Mouse (Mus musculus) CH12.LX (cell line): ENCODE data around the gene Tbrg1. TPM values are rescaled to one million over a fixed set of nuclear protein-coding genes. Genes with fewer than 3 reads are reported as not detected.

Experiments used
- DNase-seq: peaks from one replicate; pipeline ENCODE4 v3.0.0-alpha.2; 2013; ENCODE audit errors: extremely low read depth
- H3K27ac ChIP-seq: 2 replicates; pipeline ENCODE4 v1.5.1; 2012; ENCODE audit warnings: low read depth, mild to moderate bottlenecking, control low read depth, moderate library complexity; ENCODE audit not compliant: insufficient read depth
- H3K27me3 ChIP-seq: replicated peaks from 2 replicates; pipeline ENCODE3; 2012; ENCODE audit warnings: inconsistent platforms
- H3K36me3 ChIP-seq, 2 experiments: replicated peaks in 1 of 2; 2 replicates each; pipeline versions ENCODE3 to v1.6.1; 2012; ENCODE audit warnings: inconsistent platforms in 1 of 2, low read length in 1 of 2, mild to moderate bottlenecking in 1 of 2, mixed read lengths in 1 of 2, moderate library complexity in 1 of 2; ENCODE audit not compliant: control insufficient read depth in 1 of 2, insufficient read depth in 1 of 2
- H3K4me1 ChIP-seq, 2 experiments: 2 replicates each; pipeline ENCODE4 v1.6.1; 2012; ENCODE audit warnings: inconsistent platforms in 1 of 2, moderate library complexity in 1 of 2; ENCODE audit not compliant: insufficient read depth in 2 of 2, control insufficient read depth in 1 of 2
- H3K4me2 ChIP-seq: 2 replicates; pipeline ENCODE4 v1.6.1; 2012; ENCODE audit warnings: low read depth, mild to moderate bottlenecking, control low read depth; ENCODE audit not compliant: poor library complexity, insufficient read depth, severe bottlenecking
- H3K4me3 ChIP-seq, 3 experiments: fragments of 150-350 bp in 1 of 3; sonication (generic) in 1 of 3; replicated peaks in 1 of 3; 2 replicates each; pipeline versions ENCODE3 to v1.5.1; 2011 to 2012; ENCODE audit warnings: low read depth in 2 of 3, low read length in 2 of 3, mild to moderate bottlenecking in 2 of 3, moderate library complexity in 2 of 3, control low read depth in 1 of 3, improper control_type of control experiment in 1 of 3, inconsistent platforms in 1 of 3, mixed read lengths in 1 of 3; ENCODE audit not compliant: poor library complexity in 1 of 3
- H3K79me2 ChIP-seq: replicated peaks from 2 replicates; pipeline ENCODE4 v1.6.1; 2012; ENCODE audit warnings: mild to moderate bottlenecking, moderate library complexity; ENCODE audit not compliant: control insufficient read depth, poor library complexity, insufficient read depth, severe bottlenecking; ENCODE audit errors: extremely low read depth
- H3K9ac ChIP-seq: 2 replicates; pipeline ENCODE4 v1.6.1; 2012; ENCODE audit warnings: low read depth, mild to moderate bottlenecking, control low read depth, moderate library complexity; ENCODE audit not compliant: insufficient read depth
- H3K9me3 ChIP-seq: replicated peaks from 2 replicates; pipeline ENCODE3; 2012; ENCODE audit warnings: low read length, inconsistent platforms, mixed read lengths
- BHLHE40 ChIP-seq: IDR thresholded peaks from 2 replicates; pipeline ENCODE4 v1.6.1; 2011; ENCODE audit warnings: mild to moderate bottlenecking, low read depth, low read length, improper control_type of control experiment
- CHD1 ChIP-seq: IDR thresholded peaks from 2 replicates; pipeline ENCODE4 v1.6.1; 2012; ENCODE audit warnings: low read depth, low read length, improper control_type of control experiment, inconsistent platforms
- CHD2 ChIP-seq: IDR thresholded peaks from 2 replicates; pipeline ENCODE4 v1.6.1; 2011; ENCODE audit warnings: low read length, improper control_type of control experiment
- CTCF ChIP-seq, 2 experiments: IDR thresholded peaks in 1 of 2; conservative IDR thresholded peaks in 1 of 2; 2 replicates each; pipeline ENCODE4 v1.5.1; 2011 to 2012; ENCODE audit warnings: low read depth in 2 of 2, low read length in 2 of 2, improper control_type of control experiment in 1 of 2, inconsistent platforms in 1 of 2, mild to moderate bottlenecking in 1 of 2, moderate library complexity in 1 of 2
- E2F4 ChIP-seq: IDR thresholded peaks from 2 replicates; pipeline ENCODE4 v1.6.1; 2011; ENCODE audit warnings: low read depth, low read length, improper control_type of control experiment; ENCODE audit not compliant: insufficient replicate concordance
- ELF1 ChIP-seq: IDR thresholded peaks from 2 replicates; pipeline ENCODE4 v1.6.1; 2014; ENCODE audit warnings: low read depth, mild to moderate bottlenecking, inconsistent platforms, low read length, improper control_type of control experiment
- EP300 ChIP-seq: IDR thresholded peaks from 2 replicates; pipeline ENCODE4 v1.6.1; 2011; ENCODE audit warnings: low read length, improper control_type of control experiment
- ETS1 ChIP-seq: conservative IDR thresholded peaks from 2 replicates; pipeline ENCODE4 v1.6.1; 2012; ENCODE audit warnings: low read depth, mild to moderate bottlenecking, inconsistent platforms, low read length, improper control_type of control experiment, moderate library complexity
- GABPA ChIP-seq: IDR thresholded peaks from 2 replicates; pipeline ENCODE4 v1.6.1; 2012; ENCODE audit warnings: low read depth, low read length, improper control_type of control experiment, inconsistent platforms; ENCODE audit not compliant: insufficient replicate concordance
- IRF4 ChIP-seq: IDR thresholded peaks from 2 replicates; pipeline ENCODE4 v1.6.1; 2014; ENCODE audit warnings: low read depth, mild to moderate bottlenecking, inconsistent platforms, low read length, improper control_type of control experiment
- JUN ChIP-seq: IDR thresholded peaks from 2 replicates; pipeline ENCODE4 v1.6.1; 2011; ENCODE audit warnings: low read depth, mild to moderate bottlenecking, low read length, improper control_type of control experiment, moderate library complexity; ENCODE audit not compliant: insufficient read depth
- JUND ChIP-seq: conservative IDR thresholded peaks from 2 replicates; pipeline ENCODE4 v1.6.1; 2011; ENCODE audit warnings: low read depth, low read length, improper control_type of control experiment
- MAFK ChIP-seq: IDR thresholded peaks from 2 replicates; pipeline ENCODE4 v1.6.1; 2011; ENCODE audit warnings: low read length, improper control_type of control experiment; ENCODE audit not compliant: insufficient replicate concordance
- MAX ChIP-seq: IDR thresholded peaks from 2 replicates; pipeline ENCODE4 v1.6.1; 2011; ENCODE audit warnings: low read length, improper control_type of control experiment
- MAZ ChIP-seq: IDR thresholded peaks from 2 replicates; pipeline ENCODE4 v1.6.1; 2012; ENCODE audit warnings: low read depth, mild to moderate bottlenecking, inconsistent platforms, low read length, improper control_type of control experiment, moderate library complexity
- MEF2A ChIP-seq: IDR thresholded peaks from 2 replicates; pipeline ENCODE4 v1.6.1; 2014; ENCODE audit warnings: low read depth, mild to moderate bottlenecking, inconsistent platforms, low read length, improper control_type of control experiment, borderline replicate concordance
- MYC ChIP-seq: IDR thresholded peaks from 2 replicates; pipeline ENCODE4 v1.6.1; 2011; ENCODE audit warnings: low read depth, mild to moderate bottlenecking, improper control_type of control experiment, low read length
- PAX5 ChIP-seq: IDR thresholded peaks from 2 replicates; pipeline ENCODE4 v1.6.1; 2012; ENCODE audit warnings: low read length, inconsistent platforms, mixed read lengths
- POLR2A ChIP-seq: IDR thresholded peaks from 2 replicates; pipeline ENCODE4 v1.6.1; 2011; ENCODE audit warnings: low read depth, mild to moderate bottlenecking, improper control_type of control experiment, low read length
- SIN3A ChIP-seq: IDR thresholded peaks from 2 replicates; pipeline ENCODE4 v1.6.1; 2012; ENCODE audit warnings: low read length, improper control_type of control experiment, inconsistent platforms
- SMC3 ChIP-seq: IDR thresholded peaks from 2 replicates; pipeline ENCODE4 v1.6.1; 2011; ENCODE audit warnings: low read depth, low read length, improper control_type of control experiment
- TBP ChIP-seq: conservative IDR thresholded peaks from 2 replicates; pipeline ENCODE4 v1.6.1; 2011; ENCODE audit warnings: low read depth, low read length, improper control_type of control experiment
- UBTF ChIP-seq: IDR thresholded peaks from 2 replicates; pipeline ENCODE4 v1.6.1; 2012; ENCODE audit warnings: low read depth, mild to moderate bottlenecking, inconsistent platforms, low read length, improper control_type of control experiment, moderate library complexity
- USF1 ChIP-seq: IDR thresholded peaks from 2 replicates; pipeline ENCODE4 v1.6.1; 2014; ENCODE audit warnings: low read depth, mild to moderate bottlenecking, inconsistent platforms, low read length, improper control_type of control experiment
- USF2 ChIP-seq: conservative IDR thresholded peaks from 2 replicates; pipeline ENCODE4 v1.6.1; 2011; ENCODE audit warnings: low read depth, low read length, improper control_type of control experiment
- ZC3H11A ChIP-seq: IDR thresholded peaks from 2 replicates; pipeline ENCODE4 v1.6.1; 2012; ENCODE audit warnings: low read depth, mild to moderate bottlenecking, inconsistent platforms, low read length, improper control_type of control experiment
- ZNF384 ChIP-seq: IDR thresholded peaks from 2 replicates; pipeline ENCODE4 v1.6.1; 2012; ENCODE audit warnings: low read depth, low read length, improper control_type of control experiment, inconsistent platforms
- dilution Hi-C: fragments of 300-500 bp; cut with MboI; formaldehyde crosslinking; loops from 2 replicates; pipeline ENCODE4 v1.14.3; 2020; ENCODE audit warnings: low sequenced_read_pairs; ENCODE audit not compliant: extremely low pct_unique_long_range_greater_than_20kb, extremely low pct_ligation_motif_present
- in situ Hi-C: fragments of 300-500 bp; cut with MboI; formaldehyde crosslinking; loops from 3 replicates; pipeline ENCODE4 v1.14.3; 2019; ENCODE audit warnings: low sequenced_read_pairs, low pct_ligation_motif_present, low pct_unique_long_range_greater_than_20kb, mixed read lengths
- polyA plus RNA-seq: library from polyadenylated mRNA; unstranded; fragments of >175 nt; gene quantifications from 2 replicates; pipeline ENCODE4 v1.2.1, GENCODE M21; 2012; ENCODE audit warnings: low read depth; ENCODE audit not compliant: insufficient read length
- total RNA-seq, 2 experiments: library from RNA; depleted of rRNA; stranded (reverse); fragments of 300-350 nt in 1 of 2; fragments of >200 nt in 1 of 2; gene quantifications; 2 replicates each; pipeline ENCODE4 v1.2.3; 2012 to 2014

Tbrg1 gene
- total and polyA plus RNA-seq, 3 experiments = 97.4 to 115 (median 103) TPM

- H3K4me1 ChIP-seq = no peaks in the 10 kb centered on the region
- no peak overlapping the region for H3K4me3 ChIP-seq
- no peak for DNase-seq
- no peaks in the 10 kb centered on the region for H3K79me2 ChIP-seq
- dilution Hi-C loops (no loop called here), in situ Hi-C loops (no loop called here)
- no peaks in the 10 kb centered on the region for H3K27me3 ChIP-seq
- H3K4me2 ChIP-seq = no peak overlapping the region
- no peak overlapping the region for H3K9ac ChIP-seq
- no peaks in the 10 kb centered on the region for H3K36me3 ChIP-seq
- TF ChIP-seq CHD1 (no peak), ZC3H11A (no peak), MEF2A (no peak), MYC (no peak), MAFK (no peak), SMC3 (no peak), USF1 (no peak), EP300 (no peak), IRF4 (no peak), JUN (no peak), CTCF (conservative IDR thresholded peaks at IDR 0.05 in 1 of 2, IDR thresholded peaks at IDR 0.05 in 1 of 2; ENCODE audit: low read depth in 2 of 2, low read length in 2 of 2) (no peak), SIN3A (no peak), BHLHE40 (no peak), MAX (no peak), ETS1 (no peak), TBP (no peak), MAZ (no peak), USF2 (no peak), UBTF (no peak)
- H3K27ac ChIP-seq = no peak overlapping the region
- H3K9me3 ChIP-seq = no peaks in the 10 kb centered on the region
Measured at GRCm38 (mm10) chr9:37605089-37605488, 52.0 kb downstream of the Tbrg1 start.

DNA sequence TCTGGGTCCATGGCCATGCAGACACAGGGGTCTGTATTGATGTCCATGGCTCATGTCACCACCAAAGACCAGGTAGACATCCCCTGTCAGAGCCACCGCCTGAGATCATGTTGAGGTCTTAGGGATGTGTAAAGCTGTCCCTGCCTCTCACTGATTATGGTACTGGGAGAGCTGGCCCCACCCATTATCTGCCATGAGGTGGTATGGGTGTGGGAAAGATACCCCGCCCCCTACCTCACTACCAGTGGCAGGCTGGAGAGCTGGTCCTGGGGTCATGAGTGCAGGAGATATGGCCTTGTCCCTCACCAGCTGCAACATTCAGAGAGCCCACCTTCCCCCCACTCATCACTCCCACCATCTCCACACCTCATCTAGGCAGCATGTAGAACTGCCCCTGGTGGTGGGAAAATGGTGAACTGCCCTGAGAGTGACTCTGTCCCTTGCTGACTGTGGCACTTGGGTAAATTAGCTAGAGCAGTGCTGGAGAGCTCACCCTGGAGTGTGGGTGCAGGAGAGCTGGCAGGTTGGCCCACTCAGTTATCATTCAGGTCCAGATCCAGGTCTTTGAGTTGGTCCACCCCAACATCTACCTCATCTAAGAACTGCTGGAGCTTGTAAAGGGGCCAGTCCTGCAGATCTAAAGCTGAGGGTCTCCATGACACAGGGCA is 56.4 kb downstream of the Tbrg1 start:
- H3K9me3 ChIP-seq = no peaks in the 10 kb centered on the region
- no peak overlapping the region for H3K9ac ChIP-seq
- no peak overlapping the region for H3K4me2 ChIP-seq
- TF ChIP-seq POLR2A (no peak), GABPA (no peak), CHD1 (no peak), USF2 (no peak), MEF2A (no peak), JUN (no peak), JUND (no peak), MAX (no peak), ELF1 (no peak), E2F4 (no peak), SMC3 (no peak), ETS1 (no peak), MAFK (no peak), CHD2 (no peak), UBTF (no peak), ZNF384 (no peak), PAX5 (no peak)
- in situ Hi-C loops (no loop called here), dilution Hi-C loops (no loop called here)
- H3K27ac ChIP-seq = no peak overlapping the region
- no peak for DNase-seq
- no peaks in the 10 kb centered on the region for H3K27me3 ChIP-seq
- H3K4me1 ChIP-seq = peaks cover 0 to 8% of the 10 kb centered on the region in 2 experiments; a peak in 1 of 4 replicates
- no peak overlapping the region for H3K4me3 ChIP-seq
- H3K36me3 ChIP-seq = no peaks in the 10 kb centered on the region
- H3K79me2 ChIP-seq = no peaks in the 10 kb centered on the region
